Mouse (Mus musculus): Measurements from ENCODE around the gene Ftl1.

GRCm38 (mm10) chr7:45421194-45421593 is 38.5 kb downstream of the Ftl1 start:
- TF ChIP-seq POLR2A (IDR thresholded peaks at IDR 0.05; ENCODE audit: control insufficient read depth, extremely low read depth, insufficient read depth, low read length, poor library complexity): no peak
- no peak for TF ChIP-seq CTCF (IDR thresholded peaks at IDR 0.05; ENCODE audit: borderline replicate concordance, control insufficient read depth, extremely low read depth, insufficient read depth, low read length, poor library complexity)
